Mouse (Mus musculus): Measurements from ENCODE around the gene Zfp574.
A peak's percentile ranks its signal among the peaks of the same experiment; 100 is the strongest.

Zfp574 gene

GRCm38 (mm10) chr7:25112178-25112955, 40.0 kb downstream of the Zfp574 start:
- no peak for DNase-seq (ENCODE audit: low read depth in 2 of 2, low spot score in 2 of 2)

- no peak for DNase-seq (ENCODE audit: low read depth in 2 of 2, low spot score in 2 of 2)
Measured at GRCm38 (mm10) chr7:25112956-25113603, 40.7 kb downstream of the Zfp574 start.

- DNase-seq (ENCODE audit: low read depth in 2 of 2, low spot score in 2 of 2), result peak; percentile 20 to 44
Measured at GRCm38 (mm10) chr7:25120061-25120834, 47.9 kb downstream of the Zfp574 start.

- DNase-seq (ENCODE audit: low read depth in 2 of 2, low spot score in 2 of 2), result no peak
Measured at GRCm38 (mm10) chr7:25121240-25121786, 48.9 kb downstream of the Zfp574 start.

- no peak for DNase-seq (ENCODE audit: low read depth in 2 of 2, low spot score in 2 of 2)
Measured at GRCm38 (mm10) chr7:25125716-25126281, 53.4 kb downstream of the Zfp574 start.

GRCm38 (mm10) chr7:25127971-25128370, 55.6 kb downstream of the Zfp574 start:
- DNase-seq (ENCODE audit: low read depth in 2 of 2, low spot score in 2 of 2), result no peak

- DNase-seq (ENCODE audit: low read depth in 2 of 2, low spot score in 2 of 2), result no peak
Measured at GRCm38 (mm10) chr7:25129390-25129979, 57.1 kb downstream of the Zfp574 start.

- no peak for DNase-seq (ENCODE audit: low read depth in 2 of 2, low spot score in 2 of 2)
Measured at GRCm38 (mm10) chr7:25130565-25130964, 58.2 kb downstream of the Zfp574 start.

- no peak for DNase-seq (ENCODE audit: low read depth in 2 of 2, low spot score in 2 of 2)
Measured at GRCm38 (mm10) chr7:25131247-25131646, 58.9 kb downstream of the Zfp574 start.

- peak; percentile 52 to 69 for DNase-seq (ENCODE audit: low read depth in 2 of 2, low spot score in 2 of 2)
Measured at GRCm38 (mm10) chr7:25132318-25132960, 60.1 kb downstream of the Zfp574 start.

Data from CD8-positive naive resting alpha-beta T cell, adult 2 months (primary cell).